Mouse (Mus musculus) ES-CJ7 (cell line): Measurements from ENCODE around the gene Srbd1.

Source experiments
- DNase-seq: peaks from one replicate; pipeline ENCODE4 v3.0.0; 2011; ENCODE audit warnings: low read depth, low spot score

The Srbd1 gene

DNA sequence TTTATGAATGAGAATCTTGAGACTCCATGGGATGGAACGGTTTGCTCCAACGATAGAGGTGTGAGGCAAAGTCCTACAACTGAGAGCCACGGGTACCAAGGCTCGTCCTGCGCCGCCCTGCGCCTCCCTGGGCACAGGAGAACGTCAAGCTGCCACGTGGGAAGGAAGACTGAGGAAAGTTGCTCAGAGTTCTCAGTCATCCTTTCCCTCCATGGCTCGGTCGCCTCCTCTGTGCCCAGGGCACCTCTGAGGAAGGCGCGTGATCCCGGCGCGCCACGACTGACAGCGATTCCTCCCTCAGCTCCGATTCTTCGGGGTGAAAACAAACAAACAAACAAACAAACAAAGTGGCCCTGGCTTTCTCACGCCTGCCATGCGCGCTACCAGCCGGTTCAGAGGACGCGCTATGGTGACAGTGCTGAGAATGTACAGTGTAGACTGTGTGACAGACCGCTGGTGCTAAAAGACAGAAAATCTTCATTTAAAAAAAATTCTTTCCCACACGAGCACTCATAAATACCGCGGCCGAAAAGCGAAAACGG, 367 bp downstream of the Srbd1 start:
- DNase-seq = no peak

DNA sequence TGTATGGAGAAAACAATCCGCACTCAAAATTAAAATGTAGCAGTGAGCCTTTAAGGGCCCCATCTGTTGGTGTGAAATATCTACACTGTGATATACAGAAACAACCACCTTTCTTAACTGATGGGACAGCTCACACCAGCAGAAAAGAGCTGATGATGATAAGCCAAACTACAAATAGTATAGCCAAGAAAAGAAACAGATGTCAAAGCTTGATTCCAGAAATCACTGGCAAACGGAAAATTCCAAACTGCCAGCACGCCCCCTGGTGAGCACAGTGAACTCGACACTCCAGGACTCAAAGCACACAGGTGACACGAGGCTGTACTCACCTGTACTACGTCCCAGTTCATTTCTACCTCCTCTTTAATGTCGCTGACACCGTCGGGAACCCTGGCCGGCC, 9.1 kb downstream of the Srbd1 start:
- DNase-seq = peak; percentile 44

DNA sequence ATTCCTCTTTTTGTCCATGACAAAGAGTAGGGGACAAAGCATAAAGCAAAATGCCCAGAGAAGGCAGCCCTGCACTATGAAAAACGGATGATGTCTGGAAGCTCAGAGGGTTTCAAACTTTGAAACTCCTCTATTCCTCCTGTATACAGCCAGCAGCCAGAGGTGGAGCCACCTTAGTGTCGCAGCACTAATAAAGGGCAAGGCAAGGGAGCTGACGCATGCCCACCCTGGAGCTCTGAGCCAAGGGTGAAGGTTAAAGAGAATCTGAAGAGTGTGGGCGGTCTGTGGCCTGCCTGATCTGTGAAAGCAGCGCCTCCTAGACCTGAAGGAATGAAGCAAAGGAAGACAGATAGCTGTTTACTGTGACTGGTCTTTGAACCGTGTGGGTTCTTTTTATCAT, 10.5 kb downstream of the Srbd1 start:
- no peak for DNase-seq

DNA sequence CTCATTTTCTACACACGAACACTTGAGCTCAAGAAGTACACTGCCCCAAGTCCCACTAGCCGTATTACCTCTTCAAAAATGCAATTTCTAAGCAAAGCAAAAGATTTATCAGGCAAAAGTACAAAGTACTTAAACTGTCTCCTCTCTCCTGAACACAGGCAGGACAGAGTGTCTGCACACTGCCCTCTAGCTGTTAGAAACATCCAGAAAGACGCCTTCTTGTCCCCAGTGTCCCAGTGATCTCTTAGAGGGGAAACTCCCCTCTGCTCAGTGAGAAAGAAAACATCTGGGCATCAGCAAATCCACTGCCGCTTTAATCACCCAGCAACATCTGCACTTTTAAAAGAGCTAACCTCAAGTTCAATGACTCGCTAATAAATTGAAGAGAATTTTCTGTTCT, 12.4 kb downstream of the Srbd1 start:
- DNase-seq = peak; percentile 22

DNA sequence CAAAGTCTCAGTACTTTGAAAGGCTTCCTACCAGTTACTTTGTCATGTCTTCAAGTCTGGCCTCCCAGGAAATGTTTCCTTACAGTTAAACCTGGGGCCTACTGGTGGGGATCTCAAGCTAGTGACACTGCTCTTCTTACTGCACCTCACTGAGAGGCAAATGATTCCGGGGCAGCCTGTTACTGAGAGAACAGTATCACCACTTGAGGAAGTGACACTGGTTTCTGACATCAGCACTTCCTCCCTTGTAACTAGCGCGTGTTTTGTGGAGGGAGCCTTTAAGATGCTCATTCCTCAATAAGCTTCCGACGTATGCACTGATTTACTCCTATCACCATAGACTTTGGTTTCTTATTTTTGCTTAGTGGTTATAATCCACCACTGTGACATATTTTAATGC, 16.8 kb downstream of the Srbd1 start:
- no peak for DNase-seq

DNA sequence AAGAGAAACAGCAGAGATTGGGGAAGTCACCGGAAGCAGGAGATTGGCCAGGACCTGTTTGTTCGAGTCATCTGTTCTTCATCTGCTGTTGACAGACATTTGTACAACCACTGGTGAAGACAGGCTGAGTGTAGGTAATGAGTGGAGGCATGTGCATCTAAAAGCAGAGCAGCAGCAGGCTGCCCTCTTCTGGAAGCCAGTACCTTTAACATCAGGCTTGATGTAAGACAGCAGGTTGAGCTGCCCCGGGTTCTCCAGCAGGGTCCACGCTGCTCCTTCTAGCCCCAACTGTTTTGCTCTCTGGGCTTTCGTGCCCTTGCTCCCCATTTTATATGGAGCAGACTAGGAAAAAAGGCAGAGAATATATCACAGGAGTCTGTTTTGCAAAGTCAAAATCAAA, 19.1 kb downstream of the Srbd1 start:
- DNase-seq = peak; percentile 39

DNA sequence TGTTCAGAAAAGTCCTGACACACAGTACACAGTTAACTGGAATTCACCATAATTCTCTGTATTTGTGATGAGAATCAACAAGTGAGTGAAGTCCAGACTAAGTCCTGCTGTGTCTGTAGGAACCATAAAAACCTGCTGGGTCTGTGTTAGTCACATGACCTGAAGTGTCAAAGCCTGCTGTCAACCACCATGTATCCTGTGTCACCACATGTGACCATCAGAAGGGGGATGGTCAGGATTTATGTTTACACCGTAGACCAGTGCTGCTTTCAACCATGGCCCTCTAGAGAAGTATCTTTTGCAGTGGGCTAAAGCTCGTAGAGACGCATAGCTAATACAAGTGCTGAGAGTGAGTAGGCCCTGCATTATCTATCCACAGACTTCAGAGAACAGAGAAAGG, 21.8 kb downstream of the Srbd1 start:
- DNase-seq = no peak

DNA sequence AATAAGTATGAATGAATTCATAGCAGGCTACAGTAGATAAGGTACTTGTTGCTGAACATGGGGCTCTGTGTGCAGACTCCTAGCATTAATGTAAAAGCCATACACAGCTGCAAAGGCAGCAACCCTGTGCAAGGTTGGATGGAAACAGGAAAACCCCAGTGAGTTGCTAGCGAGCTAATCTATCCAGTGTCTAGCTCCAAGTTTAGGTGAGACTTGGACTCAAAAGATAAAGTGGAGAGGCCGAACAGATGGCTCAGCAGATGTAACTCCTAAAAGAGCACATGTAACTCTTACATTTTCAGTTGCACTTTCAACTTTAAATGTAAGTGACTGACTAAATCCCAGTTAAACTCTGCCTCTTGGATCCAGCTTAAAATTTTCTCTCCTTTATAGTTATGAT, 48.1 kb downstream of the Srbd1 start:
- DNase-seq = no peak

DNA sequence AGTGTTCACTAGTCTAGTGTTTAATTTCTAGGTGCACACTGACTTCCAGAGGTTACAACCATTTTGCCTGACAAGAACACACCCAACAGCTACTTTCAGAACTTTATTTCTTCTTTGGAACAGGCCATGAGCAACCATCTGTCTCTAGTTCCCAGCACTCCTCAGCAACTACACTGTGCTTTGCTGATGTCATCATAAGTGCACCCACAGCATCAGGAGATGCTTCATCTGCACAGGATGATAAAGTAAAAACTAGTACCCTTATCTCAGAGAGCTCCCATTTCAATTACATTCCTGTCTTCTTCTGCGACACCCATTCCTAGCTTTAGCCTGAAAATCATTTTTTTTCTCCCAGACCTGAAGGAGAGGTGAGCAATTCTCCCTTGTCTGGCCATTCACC, 51.9 kb downstream of the Srbd1 start:
- no peak for DNase-seq

DNA sequence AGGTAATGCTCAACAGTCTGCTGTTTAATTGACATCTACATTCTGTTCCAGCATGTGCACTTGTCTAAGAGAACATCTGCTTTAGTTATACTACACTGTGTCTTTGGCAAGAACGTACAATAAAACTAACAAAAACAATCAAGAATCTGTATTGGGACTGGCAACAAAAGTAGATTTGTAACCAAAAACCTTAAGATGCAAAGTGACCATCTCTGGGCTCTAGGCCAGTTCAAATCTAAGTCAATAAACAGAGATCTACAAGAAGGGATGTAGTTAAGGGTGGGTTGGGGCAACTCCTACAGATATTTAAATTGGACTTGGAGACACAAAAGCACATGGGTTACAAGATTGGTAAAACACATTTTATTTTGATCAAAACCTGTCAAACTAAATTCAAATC, 53.3 kb downstream of the Srbd1 start:
- DNase-seq = no peak

DNA sequence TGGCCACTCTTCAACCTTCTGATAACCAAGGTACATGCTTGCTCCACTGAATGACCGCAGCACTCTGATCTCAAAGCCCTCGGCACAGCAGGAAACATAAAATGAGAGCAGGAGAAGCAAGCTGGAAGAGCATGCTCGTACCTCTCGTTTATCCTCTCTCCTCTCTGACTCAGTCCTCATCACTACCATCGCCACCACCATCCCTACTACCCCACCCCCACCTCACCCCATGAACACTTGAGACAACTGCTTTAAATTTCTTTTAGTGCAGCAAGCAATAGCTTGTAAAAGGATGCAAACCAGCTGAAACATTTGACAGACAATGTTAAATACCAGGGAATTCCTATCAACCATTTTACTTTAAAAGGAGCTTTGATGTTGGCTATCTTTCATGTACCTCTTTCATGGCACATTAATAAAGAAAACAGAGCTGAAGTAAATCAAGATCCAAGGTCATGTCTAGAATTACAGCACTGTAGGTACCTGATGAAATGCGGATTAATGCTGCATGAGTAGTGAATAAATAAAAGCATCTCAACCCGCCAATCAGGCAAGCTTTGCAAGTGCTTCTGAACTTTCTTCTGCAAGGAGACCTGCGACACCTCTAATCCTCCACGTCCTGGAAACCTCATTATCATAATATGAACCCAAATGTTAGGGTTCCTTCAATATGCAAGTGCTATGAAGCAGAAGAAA, 54.9 kb downstream of the Srbd1 start:
- DNase-seq = no peak

DNA sequence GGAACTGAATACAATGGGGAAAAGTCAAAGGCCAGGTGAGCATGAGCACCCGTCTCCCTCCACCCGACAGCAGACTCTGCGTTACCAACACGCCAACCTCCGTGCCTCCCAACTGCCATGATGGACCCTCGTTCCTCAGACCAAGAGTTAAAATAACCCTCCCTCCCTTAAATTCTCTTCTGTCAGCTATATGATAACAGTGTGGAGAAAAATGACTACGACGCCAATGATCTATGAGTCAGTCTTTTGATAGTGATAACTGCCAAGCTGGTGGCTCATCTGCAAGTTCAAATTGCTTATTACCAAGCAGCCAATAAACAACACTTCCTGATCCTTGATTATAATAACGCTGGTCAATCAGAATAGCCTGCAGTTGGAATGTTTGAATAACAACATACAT, 57.1 kb downstream of the Srbd1 start:
- DNase-seq = no peak

DNA sequence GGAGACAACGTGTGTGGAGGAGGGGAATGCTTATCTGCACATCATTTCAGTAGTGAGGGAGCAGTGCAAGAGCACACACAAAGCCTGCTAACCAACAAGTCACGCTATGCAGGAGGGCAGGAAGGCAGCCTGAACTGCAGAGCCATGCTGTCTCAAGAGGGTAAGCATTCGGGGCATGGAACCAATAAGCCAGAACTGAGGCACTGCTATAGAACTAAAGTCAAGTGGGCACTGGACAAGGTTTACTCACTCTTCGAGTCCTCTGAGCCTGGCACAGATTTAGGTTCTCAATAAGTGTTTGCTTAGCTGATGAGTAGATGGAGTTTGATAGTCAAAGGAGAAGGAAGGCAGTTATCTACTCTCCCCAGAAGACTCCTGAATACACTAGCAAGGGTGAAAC, 58.8 kb downstream of the Srbd1 start:
- DNase-seq = no peak

DNA sequence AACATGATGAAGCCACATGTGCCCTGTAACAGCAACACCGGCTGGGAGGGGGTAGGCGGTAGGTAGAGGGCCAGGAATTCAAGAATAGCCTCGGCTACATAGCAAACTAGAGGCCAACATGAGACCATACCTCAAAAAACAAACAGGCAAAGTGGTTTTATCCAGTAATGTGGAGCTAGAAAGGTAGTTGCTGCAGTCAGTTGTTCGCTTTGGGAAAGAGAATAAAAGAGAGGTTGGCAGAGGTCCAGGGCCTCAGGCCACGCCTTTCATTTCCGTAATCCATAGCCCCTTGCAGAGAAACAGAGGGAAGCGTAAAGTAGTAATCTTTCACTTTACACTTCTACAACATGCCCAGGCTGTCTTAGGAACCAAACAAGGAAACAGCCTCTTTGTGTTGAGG, 61.8 kb downstream of the Srbd1 start:
- DNase-seq = no peak

DNA sequence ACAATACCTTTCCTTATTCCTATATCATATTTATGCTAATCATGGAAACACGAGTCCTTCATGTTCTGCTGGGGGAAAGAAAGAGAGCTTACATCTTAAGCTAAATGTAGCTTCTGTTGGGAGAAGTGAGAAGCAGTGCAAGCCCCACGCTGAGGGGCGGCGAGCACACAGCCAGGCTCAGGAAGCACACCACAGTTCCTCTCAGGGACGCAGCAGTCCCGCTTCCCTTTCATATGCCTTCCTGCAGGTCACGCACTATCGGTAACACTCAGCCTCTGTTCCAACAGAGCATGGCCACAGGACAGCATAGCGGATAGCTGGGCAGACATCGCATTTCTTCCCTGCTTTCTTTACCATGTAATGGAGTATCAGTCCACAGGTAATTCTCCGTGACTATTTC, 66.9 kb downstream of the Srbd1 start:
- no peak for DNase-seq

DNA sequence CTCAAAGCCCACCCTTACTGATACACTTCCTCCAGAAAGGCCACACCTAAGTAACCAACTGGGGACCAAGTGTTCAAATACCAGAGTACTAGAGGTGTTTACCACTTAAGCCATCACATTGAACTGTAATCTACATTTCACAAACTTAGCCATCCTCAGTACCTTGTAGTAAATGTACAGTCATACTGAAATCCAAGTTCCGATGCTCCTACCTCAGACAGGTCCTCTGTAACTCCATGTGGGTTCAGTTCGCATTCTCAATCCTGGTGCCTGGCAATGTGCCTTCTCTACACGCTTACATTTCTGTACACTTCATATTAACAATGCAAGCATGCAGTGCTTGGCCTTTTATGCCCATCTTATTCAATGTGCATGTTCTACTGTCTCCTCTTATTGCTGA, 77.5 kb downstream of the Srbd1 start:
- DNase-seq = no peak

DNA sequence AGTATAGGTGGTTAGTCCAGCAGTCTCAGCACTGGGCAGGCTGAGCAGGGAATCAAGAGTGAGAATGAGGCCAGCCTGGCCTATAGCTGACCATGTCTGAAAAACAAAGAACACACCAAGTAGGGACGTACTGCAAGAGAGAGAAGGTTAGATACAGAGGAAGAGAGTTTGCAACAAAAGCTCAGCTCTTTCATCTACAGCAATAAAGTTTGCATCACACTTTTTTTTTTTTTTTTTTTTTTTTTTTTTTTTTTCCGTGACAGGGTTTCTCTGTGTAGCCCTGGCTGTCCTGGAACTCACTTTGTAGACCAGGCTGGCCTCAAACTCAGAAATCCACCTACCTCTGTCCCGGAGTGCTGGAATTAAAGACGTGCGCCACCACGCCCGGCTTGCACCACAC, 79.1 kb downstream of the Srbd1 start:
- no peak for DNase-seq

DNA sequence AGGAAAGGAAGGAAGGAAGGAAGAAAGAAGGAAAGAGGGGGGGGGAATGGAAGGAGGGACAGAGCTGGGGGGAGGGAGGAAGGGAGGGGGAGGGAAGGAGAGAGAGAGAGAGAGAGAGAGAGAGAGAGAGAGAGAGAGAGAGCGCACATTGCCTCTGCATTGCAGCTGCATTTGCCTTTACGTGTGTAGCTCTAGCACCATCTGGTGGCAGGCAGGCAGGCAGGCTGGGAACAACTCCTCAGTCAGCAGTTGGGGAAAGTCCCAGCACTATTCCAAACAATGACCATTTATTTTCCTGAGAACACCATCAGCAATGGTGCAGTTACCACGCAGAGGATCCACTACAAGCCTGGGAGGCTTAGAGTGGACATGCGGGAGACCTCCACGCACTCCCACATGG, 81.5 kb downstream of the Srbd1 start:
- peak; percentile 67 for DNase-seq

DNA sequence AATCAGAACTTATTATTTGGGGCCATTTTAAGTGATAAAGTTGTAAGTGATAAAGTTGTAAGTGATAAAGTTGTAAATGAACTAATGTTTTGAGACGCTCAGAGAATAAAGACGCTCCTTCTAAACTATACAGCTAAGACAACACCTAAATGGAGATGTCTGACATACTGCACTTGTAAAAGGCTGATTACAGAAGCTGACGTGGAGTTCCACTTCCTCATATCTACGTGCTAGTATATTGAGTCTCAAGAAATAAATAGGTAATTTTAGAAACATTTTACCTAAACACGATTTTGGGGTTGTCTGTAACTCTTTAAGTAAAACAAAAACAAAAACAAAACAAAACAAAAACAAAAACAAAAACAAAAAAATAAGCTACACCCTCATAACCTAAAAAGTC, 84.1 kb downstream of the Srbd1 start:
- no peak for DNase-seq

DNA sequence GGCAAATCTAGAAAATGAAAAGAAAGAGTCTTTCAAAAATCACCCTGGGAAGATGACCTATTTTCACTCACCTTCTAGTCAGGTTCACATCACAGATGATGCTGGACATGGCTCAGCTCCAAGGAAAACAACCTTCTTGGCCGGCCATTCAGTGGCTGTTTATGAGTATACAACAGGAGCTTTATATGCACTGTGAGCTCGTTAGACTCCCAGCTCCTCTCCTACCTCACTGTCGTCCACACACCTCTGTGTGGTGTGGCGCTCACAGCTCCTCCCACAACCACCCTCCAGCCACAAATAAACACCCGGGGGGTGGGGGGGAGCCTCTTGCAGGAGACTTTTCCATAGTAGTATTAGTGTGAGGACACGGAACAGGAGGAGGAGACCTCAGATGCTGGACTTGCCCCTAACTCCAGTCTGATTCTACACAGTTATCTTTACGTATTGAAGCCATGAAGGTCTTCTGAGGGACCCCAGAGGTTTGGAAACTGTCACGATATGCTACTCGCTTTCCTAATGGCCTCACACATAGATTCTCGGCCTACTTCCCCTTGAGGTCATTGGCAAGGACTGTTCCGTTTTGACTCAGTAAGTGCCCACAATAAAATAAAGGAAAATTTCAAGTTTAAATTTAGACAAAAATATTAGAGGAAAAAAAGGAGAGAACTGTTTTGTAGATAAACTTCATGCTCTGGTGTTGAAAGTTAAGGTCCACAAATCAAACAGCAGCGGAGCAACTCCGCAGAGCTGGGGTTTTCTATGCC, 104.6 kb downstream of the Srbd1 start:
- DNase-seq = no peak

DNA sequence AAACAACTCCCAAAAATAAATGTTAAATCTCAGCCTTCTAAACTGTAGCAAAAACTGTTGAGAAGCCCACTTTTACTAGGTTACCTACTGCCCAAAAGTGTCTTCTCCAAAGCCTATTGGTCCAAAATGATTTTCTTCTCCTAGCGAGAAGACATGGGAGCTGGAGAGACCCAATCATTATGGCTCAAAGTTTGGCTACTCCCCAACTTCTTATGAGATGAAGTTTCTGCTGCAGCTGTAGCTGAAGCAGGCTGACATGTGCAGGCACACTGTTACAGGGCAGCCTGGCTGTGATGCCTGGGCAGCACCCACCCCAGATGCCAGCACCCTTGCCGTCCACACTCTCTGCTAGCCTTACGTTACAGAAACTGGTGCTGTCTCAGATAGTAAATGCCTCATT, 105.2 kb downstream of the Srbd1 start:
- no peak for DNase-seq

DNA sequence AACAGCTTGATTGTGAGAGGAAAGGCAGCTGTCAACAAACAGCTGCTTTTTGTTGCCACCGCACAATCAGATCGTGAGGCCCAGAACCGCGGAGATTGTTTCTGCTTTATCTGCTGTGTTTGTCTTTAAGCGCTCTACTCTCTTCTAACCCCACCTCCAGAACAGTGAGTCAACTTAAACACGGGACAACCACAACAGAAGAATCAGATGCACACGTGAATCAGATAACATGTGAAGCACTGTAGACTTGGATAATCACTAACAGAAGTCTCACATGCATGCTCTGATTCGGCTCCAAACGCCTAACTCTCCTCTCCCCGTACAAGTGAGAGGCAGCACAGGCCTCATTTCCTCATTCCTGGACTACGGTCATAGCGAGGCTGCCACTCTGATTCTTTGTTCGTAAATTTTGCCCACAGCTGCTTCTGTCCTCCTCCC, 106.7 kb downstream of the Srbd1 start:
- no peak for DNase-seq

DNA sequence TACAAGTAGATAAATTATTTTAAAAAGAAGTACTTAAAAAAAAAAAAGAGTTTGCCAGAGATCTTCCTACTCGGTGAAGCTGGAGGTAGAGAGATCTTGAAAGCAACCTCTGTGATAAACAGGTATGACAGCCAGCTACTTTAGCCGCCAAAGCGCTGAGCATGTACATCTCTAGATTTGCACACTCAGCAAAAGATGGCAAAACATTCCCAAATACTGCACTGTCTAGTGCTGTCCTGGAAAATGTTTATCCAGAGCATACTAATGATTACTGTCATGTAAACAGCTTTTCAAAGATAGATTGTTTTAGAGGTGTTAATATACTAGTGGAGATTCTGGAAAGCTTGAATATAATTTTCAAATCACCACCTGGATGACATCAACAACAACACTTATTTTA, 109.4 kb downstream of the Srbd1 start:
- no peak for DNase-seq
